Mouse (Mus musculus) retina, adult 2 months (tissue): ENCODE results near the gene Sema5b.
"Not testable (repeated sequence)": the region's sequence is repeated elsewhere in the genome, so short reads cannot be mapped to it uniquely, and the experiment has no call there.

Source experiments
- DNase-seq: peaks from one replicate; pipeline ENCODE4 v3.0.0-alpha.2; 2012; ENCODE audit warnings: low read depth, low spot score

The Sema5b gene

DNA sequence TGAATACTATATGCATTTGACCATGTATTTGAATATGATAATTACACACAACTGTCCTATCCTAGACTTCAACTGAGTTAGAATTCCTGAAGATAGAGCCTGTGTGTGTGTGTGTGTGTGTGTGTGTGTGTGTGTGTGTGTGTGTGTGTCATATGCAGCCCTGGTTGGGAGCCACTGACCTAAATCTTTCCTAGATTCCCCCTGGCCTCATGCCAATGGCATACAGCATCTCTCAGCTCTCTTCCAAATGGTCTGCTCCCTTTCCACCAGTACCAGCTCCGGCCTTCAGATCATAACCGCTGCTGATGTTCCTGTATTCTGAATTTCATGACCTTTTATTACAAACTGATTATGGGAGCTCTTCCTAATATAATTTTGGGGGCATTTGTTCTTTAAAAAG lies 8.4 kb downstream of the Sema5b start:
- DNase-seq = no peak

DNA sequence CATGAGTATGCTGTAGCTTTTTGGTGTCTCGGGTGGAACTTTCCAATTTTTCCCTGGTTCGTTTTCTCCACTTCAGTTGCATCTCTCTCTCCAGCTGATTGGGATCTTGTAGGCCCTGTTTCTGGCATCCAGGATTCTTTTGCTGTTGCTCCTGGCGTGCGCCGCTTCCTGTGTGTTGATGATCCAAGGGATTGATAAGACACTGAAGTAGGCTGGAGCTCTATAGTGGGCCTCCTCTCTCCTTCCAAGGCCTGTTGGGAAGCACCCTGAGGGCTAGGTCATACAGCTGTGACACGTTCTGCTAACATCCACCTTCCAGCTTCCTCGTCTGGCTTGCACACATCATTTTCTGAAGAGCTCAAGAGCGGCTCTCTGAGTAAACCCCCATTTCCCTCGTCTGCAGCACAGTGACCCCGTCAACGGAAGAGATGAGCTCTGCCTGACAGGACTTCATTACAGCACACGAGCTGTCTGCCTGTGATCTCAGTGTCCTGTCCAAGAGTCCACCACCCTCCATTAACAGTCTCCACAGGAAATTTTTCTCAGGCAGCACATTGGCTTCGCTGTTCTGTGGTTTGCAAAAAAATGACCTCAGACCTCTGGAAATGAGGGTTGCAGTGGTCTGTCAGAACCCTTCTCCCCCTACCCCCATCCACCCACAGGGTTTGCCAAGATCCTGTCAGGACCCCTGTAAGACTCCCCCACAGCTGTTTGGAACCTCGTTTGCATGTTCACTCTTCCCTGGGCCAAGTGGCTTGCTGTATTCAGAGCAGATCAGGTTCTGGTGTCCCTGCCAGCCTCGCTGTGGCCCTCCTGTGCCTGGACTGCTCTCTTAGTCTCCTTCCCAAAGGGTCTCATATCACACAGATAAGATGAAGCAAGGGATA lies 14.9 kb downstream of the Sema5b start:
- DNase-seq = no peak

DNA sequence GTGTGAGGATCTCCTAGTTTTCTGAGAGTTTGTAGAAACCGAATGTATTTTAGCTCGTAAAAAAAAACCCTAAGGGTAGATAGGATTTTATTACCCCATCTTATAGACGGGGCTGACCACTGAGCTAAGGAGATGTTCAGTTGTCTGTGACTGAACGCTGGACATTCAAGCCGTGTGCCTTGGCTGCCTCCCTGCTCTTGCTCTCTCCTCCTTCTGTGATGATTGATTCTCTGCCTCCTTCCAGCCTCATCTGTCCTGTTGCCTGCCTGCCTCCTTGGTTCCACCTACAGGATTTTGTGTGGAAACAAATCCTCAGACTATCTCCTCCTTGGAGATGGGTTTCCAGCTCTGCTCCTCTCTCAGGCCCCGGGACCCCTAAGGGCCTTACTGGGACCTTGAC lies 16.1 kb downstream of the Sema5b start:
- no peak for DNase-seq

DNA sequence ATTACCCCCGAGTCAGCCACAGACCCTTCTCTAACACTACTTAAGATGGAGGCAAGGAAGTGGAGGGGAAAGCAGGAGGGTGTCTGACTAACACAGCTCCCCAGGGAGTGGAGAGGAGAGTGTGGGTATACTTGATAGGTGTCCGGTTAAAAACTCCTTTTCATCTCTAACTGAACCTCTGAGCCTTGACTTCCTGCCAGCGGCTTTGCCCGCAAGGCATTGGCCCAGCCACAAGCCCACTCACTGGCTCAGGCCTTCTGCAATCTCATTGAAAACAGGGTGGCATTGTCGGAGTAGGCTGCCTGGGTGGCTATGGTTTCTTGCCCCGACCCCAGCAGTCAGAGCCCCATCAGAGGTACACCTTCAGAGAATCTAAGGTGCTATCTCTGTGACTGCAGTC lies 20.6 kb downstream of the Sema5b start:
- DNase-seq = no peak

DNA sequence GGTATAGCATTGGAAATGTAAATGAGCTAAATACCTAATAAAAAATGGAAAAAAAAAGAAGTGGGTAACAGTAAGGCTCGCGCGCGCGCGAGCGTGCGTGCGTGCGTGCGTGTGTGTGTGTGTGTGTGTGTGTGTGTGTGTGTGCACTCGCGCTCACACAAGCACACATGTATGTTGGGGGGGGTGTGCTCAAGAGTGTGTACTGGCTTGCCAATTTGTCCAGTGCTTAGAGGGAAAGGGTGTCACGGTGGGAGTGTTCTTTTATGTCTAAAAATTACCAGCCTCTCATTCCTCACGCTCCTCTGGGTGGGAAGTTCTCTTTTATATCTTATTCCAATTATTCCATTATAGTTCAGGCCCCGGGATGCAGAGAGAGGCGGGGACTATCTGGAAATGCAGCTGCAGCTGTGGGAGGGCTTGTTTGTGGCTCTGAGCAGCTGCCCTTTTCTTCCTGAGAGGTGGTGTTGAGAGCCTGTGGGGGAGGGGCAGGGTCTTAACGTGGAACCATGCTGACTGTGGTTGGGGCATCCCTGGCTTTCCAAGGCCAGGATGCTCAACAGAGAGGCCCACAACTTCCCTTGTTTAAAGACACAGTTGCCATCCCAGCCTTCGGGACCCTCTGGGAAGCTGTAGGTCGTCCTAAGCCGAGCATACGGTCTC lies 23.4 kb downstream of the Sema5b start:
- no peak for DNase-seq

DNA sequence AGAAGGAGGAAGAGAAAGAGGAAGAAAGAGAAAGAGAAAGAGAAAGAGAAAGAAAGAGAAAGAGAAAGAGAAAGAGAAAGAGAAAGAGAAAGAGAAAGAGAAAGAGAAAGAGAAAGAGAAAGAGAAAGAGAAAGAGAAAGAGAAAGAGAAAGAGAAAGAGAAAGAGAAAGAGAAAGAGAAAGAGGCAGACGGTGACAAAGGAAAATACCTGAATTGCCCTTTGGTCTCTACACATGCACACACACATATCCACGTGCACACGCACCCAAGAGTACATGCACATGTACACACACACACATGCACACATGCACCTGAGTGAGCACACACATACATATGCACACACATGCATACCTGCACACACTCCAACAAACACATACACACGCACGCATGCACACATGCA lies 24.7 kb downstream of the Sema5b start:
- not testable (repeated sequence) for DNase-seq

DNA sequence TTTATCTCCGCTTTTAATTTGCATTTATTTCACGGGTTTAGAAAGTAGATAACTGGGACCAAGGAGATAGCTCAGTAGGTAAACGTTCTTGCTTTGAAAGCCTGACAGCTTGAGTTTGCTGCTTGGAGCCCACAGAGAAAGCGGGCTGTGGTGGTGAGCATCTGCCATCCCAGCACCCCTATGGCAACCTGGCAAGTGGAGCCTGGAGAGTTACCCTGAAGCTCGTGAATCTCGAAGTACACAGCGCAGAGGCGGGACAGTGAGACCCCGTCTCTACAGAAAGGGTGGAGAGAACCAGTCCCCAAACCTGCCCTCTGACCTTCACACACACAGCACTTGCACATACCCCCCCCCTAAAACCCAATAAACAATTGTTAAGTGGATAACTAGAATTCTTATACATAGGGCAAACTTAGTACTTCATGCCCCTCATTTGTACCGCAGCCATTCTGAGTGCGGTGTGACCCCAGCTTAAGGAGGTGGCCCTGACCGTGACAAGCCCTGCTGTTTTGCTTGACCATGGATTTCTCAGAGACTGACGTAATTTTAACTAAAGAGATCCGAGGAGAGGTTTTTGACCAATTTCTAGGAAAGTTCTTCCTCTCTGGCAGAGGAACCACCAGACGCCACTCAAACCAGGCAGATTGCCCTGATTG lies 27.4 kb downstream of the Sema5b start:
- DNase-seq = no peak

DNA sequence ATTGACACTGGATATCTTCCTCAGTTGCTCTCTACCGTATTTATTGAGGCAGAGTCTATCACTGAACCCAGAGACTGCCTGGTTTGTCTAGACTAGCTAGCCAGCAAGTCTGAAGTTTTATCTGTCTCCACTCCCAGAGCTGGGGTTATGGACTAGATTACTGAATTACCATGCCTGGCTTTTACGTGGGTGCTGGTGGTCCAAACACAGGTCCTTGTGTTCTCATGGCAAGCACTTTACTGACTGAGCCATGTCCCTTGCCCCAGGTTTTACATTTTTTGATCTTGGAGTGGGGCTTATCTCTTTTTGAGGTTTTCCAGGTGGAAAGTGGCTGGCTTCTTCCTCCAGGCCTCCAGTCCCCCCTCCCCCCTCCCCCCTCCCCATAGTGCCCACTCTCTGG lies 28.4 kb downstream of the Sema5b start:
- no peak for DNase-seq

DNA sequence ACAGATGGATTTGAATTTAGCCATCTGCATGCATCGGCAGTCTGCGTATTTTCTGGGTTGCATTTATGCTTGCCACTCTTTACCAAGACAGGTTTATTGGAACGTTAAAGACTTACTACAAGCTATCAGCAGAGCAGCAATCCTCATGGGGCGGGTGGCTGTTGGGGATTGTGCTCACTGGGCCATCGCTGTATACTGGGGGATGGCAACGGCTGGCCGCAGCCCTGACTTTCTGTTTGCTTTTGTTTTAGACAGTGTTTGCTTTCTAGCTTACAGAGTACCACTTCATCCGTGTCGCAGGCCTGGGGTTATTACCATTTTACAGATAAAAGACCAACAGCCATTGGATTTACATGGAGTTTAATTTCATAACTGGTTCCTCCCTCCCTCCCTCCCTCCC lies 28.8 kb downstream of the Sema5b start:
- DNase-seq = no peak

DNA sequence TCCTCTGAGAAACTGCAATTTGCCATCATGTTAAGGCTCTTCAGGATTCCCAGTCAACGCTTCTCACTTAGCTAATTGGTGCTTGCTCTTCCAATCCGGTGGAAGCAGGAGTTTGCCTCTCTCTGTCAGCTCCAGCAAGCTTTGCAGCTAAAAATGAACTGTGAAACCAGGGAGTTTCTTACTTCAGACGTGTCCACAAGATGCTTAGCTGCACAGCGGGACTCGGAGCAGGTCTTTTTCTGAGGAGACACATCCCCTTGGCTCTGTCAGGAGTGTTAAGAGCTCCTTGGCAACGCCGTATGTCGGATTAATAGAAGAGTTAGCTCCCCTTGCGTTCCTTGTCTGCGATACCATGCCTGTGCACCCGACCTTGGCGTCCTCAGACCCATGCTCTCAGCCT lies 29.7 kb downstream of the Sema5b start:
- DNase-seq = no peak

DNA sequence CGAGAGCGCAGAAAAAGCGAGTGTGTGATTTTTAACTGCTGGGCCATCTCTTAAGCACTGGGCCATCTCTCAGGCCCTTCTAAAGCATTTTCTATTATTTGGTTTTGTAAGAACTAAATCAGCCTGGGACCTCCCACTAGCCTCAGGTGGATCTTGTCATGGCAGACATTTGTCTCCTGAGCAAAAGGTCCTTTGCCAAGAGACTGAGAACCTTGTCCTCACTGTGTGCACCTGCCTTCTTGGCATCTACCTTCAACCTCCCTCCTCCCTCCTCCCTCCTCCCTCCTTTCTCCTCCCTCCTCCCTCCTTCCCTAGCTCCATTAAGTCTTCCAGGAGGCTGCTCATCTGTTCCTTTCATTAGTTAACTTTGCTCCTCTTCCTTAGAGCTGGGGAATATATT lies 32.6 kb downstream of the Sema5b start:
- no peak for DNase-seq

DNA sequence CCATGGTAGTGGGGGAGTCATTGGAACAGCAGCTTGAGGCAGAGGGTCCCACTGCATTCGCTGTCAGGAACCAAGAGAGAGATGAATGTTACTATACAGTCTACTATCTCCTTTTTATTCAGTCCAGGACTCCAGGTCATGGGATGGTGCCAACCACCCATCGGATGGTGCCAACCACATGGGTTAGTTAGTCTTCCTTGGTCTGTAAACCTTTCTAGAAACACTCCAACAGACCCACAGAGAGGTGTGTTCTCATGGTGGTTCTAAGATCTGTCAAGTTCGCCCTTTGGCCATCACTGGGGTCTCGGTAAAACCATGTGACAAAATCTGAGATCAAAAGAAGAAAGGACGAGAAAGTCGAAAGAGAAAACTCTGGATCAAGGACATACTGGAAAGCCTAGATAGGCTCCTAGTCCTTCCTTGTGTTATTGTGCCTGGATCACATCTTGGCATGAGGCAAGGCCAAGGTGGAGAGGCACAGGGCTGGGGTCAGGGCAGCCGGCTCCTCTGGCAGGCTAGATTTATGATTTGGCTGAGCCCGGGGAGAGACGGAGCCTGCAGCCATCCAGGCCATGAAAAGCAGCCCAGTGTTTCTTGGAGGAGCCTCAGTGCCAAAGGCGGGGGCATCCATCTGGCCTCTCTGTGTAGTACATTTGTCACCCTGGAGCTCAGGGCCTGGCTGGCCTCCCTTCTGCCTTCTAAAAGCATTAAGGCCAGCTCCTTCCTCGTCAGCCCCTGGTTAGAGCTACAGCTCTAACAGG lies 36.4 kb downstream of the Sema5b start:
- DNase-seq = no peak

DNA sequence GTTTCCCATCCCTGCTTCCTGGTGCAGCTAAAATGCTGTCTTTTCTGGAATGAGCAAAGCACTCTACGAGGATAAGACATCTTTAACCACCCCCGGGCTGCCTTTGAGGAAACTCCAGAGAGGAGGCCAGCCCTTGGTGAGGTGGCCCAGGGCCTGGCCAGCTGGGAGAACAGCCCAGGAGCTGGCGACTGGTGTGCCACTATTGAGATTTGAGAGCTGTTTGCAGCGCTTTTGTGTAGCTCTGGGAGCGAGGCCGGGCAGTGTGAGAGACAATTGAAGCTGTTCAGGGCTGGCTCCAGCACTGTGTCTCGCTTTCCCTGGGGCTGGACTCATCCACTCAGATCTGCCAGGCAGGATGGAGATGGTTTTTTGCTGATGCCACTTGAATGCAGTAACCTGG lies 40.4 kb downstream of the Sema5b start:
- DNase-seq = no peak

DNA sequence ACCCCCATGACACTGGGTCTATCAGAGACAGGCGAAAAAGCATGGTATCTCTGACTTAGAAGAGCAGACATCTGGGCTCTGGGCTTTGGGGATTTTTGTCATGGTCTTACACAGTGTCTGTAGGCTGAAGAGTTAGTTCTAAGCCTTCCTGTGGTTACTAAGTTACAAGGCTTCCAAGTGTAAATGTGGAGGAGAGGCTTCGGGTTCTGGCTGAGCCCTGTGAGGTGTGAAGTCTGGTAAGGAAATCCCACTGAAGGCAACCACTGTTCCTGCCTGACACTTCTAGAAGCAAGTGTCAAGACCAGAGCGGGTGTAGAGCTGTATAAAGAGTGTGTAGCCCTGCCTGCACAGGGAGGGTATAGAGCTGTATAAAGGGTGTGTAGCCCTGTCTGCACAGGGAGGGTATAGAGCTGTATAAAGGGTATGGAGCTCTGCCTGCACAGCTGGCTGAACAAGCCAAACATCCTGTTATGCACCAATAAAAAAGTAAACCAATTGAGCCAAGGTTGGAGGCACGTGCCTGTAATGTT lies 42.7 kb downstream of the Sema5b start:
- no peak for DNase-seq

DNA sequence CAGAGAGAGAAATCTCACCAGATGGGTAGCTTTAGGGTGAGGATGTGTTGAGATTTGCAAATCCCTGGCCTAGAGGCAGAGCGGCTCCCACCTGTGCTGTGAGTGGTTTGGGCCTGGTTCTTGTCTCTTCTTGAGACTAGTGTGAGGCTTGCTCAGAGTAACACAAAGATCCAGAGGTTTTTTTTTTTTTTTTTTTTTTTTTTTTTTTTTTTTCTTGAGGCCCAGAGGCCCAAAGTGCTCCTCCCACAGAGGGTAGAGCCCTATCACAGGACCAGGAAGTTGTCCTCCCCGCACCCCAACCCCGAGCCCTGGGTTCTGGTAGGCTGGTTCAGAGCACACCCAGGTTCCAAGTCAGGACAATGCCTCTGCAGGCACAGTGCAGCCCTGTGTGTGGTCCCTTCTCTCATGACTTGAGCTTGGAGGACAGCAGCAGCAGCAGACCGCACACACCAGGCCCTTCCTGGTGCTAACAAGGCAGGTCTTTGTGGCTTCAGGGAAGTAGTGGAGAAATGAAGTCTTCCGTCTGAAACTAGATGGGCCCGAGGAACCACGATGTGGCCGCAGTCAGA lies 44.3 kb downstream of the Sema5b start:
- DNase-seq = no peak

DNA sequence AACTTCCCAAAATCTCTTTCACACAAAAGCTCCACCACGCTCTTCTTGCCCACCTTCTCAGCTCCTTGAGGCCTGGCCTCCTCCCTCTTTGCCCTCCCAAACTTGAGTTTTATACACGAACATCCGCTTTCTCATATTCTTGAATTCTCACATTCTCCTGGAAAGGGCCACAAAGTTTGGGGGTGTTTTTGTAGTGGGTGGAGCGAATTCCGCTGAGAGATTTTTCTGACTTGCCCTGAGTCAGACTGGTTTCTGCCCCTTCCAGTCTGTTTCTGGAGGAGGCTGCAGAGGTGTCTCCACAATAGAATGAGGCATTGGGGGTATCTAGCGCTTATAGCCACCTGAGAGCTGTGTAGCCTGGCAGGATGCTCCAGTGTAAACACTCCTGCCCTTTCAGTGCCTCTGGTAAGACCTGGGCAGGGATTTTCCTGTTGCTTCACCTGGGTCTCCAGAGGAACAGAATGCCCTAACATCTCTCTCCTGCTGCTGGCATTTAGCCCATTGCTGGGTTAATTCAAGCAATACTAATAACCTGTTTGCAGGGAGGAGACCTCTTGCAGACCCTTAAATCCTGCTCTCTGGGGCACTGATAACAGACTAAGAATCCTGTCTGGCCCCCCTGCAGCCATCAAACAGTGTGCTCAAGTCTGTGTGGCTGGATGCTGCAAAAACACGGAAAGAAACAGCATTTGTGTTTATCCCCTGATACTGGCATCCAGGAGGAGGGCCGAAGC lies 46.3 kb downstream of the Sema5b start:
- DNase-seq = no peak

DNA sequence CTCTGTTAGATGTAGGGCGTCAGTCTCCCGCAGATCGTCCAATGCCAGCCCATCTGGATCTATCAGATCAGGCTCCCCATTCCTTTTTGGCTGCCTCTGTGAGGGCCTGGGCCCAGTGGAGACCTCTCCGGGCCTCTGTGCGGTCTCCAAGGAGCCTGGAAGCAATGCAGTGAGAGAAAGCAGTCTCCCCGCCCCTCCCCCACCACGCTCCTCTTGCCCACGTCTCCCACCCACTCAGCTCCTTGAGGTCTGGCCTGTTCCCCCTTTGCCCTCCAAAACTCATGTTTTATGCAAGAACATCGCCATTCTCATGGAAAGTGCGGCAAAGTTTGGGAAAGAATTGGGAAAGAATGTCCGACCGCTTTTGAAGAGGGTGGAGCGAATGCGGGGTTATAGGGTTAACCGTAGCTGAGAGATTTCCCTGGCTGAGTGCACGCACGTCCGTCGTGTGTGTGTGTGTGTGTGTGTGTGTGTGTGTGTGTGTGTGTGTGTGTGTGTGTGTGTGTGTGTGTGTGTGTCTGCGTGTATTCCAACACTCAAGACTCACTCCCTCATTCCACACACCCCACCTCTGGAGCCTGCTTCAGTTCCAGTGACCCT lies 47.0 kb downstream of the Sema5b start:
- DNase-seq = no peak

DNA sequence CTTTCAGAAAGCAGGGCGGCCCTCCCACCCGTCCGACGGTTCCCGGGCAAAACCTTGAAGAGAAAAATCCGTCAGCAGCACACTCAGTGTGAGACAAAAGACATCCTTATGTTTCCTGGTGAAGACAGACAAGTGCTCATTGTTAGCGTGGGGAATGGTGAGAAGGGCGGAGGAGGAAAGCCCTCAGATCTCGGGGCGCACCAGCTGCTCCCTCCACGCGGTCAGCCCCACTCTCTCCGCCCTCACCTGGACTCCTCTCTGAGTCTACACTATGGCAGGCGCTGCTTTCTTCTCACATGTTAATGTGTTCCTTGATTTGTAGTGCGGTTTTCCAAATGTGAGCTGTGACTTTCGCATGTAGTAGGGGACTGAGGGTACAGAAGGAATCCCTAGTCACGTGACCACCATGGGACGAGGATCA lies 47.8 kb downstream of the Sema5b start:
- DNase-seq = no peak

DNA sequence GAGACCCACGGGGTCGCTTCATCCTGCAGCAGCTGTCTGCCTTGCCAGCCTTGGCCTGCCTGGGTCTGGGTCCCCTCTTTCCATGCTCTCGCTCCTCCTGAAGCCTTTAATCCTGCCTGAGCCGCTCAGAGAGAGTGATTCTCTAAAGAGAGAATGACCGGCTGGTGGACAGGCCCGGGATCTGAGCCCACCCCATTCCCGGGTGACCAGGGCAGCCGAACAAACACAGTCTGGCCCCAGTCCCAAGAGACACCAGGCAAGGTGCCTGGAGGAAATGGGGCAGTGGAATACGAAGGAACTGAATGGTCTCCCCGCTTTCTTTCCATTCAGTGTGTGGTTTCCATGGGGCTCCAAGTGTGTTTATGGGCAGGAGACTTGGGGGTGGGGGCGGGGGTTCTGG lies 50.8 kb downstream of the Sema5b start:
- DNase-seq = no peak
